1 mouse cellular context compared by ENCODE assay signal in the genomic region with DNA sequence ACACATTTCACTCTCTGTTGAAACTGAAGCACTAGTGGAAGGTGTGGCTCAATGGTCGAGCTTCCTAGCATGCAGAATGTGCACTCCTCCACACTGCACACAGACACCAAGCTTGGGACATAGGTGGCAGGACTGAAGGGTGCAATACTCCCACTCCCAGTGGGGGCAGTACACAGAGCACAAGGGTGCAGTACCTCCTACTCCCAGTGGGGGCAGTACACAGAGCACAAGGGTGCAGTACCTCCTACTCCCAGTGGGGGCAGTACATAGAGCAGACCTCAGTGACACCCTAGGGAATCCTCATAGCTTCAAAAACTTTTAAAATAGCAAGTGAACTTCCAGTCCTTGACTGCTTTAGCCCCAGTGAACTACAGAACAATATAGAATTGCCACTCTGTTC.
TF ChIP-seq lines count a peak whose summit lies in the region.

No protein-coding gene starts in this region.

TF ChIP-seq in CH12.LX, 34 proteins besides CTCF, POLR2A, EP300 and RAD21 (continued from another document):
- TF ChIP-seq ELF1 (IDR thresholded peaks at IDR 0.05; ENCODE audit: low read depth, low read length) (no peak), MAX (IDR thresholded peaks at IDR 0.05; ENCODE audit: low read length) (no peak), ZC3H11A (IDR thresholded peaks at IDR 0.05; ENCODE audit: low read depth, low read length) (no peak), SMC3 (IDR thresholded peaks at IDR 0.05; ENCODE audit: low read depth, low read length) (peak; percentile 50), RCOR1 (conservative IDR thresholded peaks at IDR 0.05; ENCODE audit: low read depth, low read length) (no peak), JUN (IDR thresholded peaks at IDR 0.05; ENCODE audit: insufficient read depth, low read depth, low read length) (no peak), JUND (conservative IDR thresholded peaks at IDR 0.05; ENCODE audit: low read depth, low read length) (no peak), MAZ (IDR thresholded peaks at IDR 0.05; ENCODE audit: low read depth, low read length) (no peak), NELFE (IDR thresholded peaks at IDR 0.05; ENCODE audit: low read depth, low read length) (peak; percentile 83; the same call in 1 of the 2 replicates), USF1 (IDR thresholded peaks at IDR 0.05; ENCODE audit: low read depth, low read length) (no peak), KAT2A (IDR thresholded peaks at IDR 0.05; ENCODE audit: insufficient replicate concordance, low read length) (no peak), TBP (conservative IDR thresholded peaks at IDR 0.05; ENCODE audit: low read depth, low read length) (no peak), UBTF (IDR thresholded peaks at IDR 0.05; ENCODE audit: low read depth, low read length) (no peak), IRF4 (IDR thresholded peaks at IDR 0.05; ENCODE audit: low read depth, low read length) (0 out of 2 replicates have a peak, but pooled peaks have one; percentile 19)
